ENCODE assay signal across 8 mouse cellular contexts in genomic region chr9:63109782-63110087, GRCm38 (mm10). TPM values are rescaled to one million over a fixed set of nuclear protein-coding genes. Genes with fewer than 3 reads are reported as not detected.
A peak's percentile ranks its signal among the peaks of the same experiment; 100 is the strongest.
DNase-seq lines count a peak whose midpoint lies in the region; ATAC-seq and TF ChIP-seq lines count a peak whose summit lies in the region.

No protein-coding gene starts in this region.

- H3K36me3 ChIP-seq in embryonic facial prominence, embryonic 12.5 days, result no peaks in the 10 kb centered on the region
- H3K36me3 ChIP-seq in intestine, postnatal 0 days (ENCODE audit: control insufficient read depth, insufficient read depth), result no peaks in the 10 kb centered on the region

- H3K27ac ChIP-seq in embryonic facial prominence, embryonic 12.5 days, result peak overlapping the region; percentile 95
- H3K27ac ChIP-seq in intestine, postnatal 0 days (ENCODE audit: low read depth, low read length), result peak overlapping the region; percentile 88; the same call in 1 of the 2 replicates

- H3K9ac ChIP-seq in embryonic facial prominence, embryonic 12.5 days, result no peak overlapping the region
- H3K9ac ChIP-seq in intestine, postnatal 0 days (ENCODE audit: low read depth, low read length), result no peak overlapping the region

- H3K9me3 ChIP-seq in embryonic facial prominence, embryonic 12.5 days, result no peaks in the 10 kb centered on the region
- no peaks in the 10 kb centered on the region for H3K9me3 ChIP-seq in intestine, postnatal 0 days (ENCODE audit: control insufficient read depth)

- H3K4me3 ChIP-seq in embryonic facial prominence, embryonic 12.5 days, result no peak overlapping the region
- H3K4me3 ChIP-seq in intestine, postnatal 0 days (ENCODE audit: low read depth, low read length), result peak overlapping the region; percentile 55

- H3K4me1 ChIP-seq in embryonic facial prominence, embryonic 12.5 days, result peaks cover 19% of the 10 kb centered on the region
- peaks cover 4% of the 10 kb centered on the region; the same call in 1 of the 2 replicates for H3K4me1 ChIP-seq in intestine, postnatal 0 days (replicated peaks; ENCODE audit: control insufficient read depth, insufficient read depth, low read length)

- no peaks in the 10 kb centered on the region for H3K27me3 ChIP-seq in embryonic facial prominence, embryonic 12.5 days
- H3K27me3 ChIP-seq in intestine, postnatal 0 days (replicated peaks; ENCODE audit: control insufficient read depth, insufficient read depth, low read length), result no peaks in the 10 kb centered on the region

- peak; percentile 38 for DNase-seq in NIH3T3 (ENCODE audit: low read depth)
- DNase-seq in lung, postnatal 14 days, result peak; percentile 68
- DNase-seq in urinary bladder, adult 2 months (ENCODE audit: low spot score), result no peak
- DNase-seq in adrenal gland, postnatal 10 days, result no peak
- DNase-seq in right cerebral cortex, postnatal 25 days, result no peak

- H3K4me2 ChIP-seq in embryonic facial prominence, embryonic 12.5 days (replicated peaks), result peak overlapping the region; percentile 70
- peak overlapping the region; percentile 67 for H3K4me2 ChIP-seq in intestine, postnatal 0 days (replicated peaks; ENCODE audit: low read depth)

- TF ChIP-seq CTCF in intestine, postnatal 0 days (IDR thresholded peaks at IDR 0.05; ENCODE audit: low read depth), result no peak

- ATAC-seq in embryonic facial prominence, embryonic 12.5 days (ENCODE audit: insufficient number of reproducible peaks, insufficient read depth, low FRiP score, low TSS enrichment), result no peak
- ATAC-seq in intestine, postnatal 0 days, result peak; percentile 5; the same call in 1 of the 2 replicates
- no peak for ATAC-seq in CD4-positive, CD25-positive, alpha-beta regulatory T cell, adult 4 months

- 25% methylated on average over 2 of the region's 2 CpGs for WGBS in embryonic facial prominence, embryonic 12.5 days
- 13% methylated on average over 2 of the region's 2 CpGs for WGBS in intestine, postnatal 0 days

RNA-seq across cellular contexts. Expression of gene Skor1, which starts 39.0 kb away (rescaled TPM):
- polyA plus RNA-seq in embryonic facial prominence, embryonic 12.5 days (2016; fragmentation: Nextera tagmentation; extraction: Ambion mirVana), result 0.24 and 0.35 TPM in 2 replicates
- not detected in 2 replicates for polyA plus RNA-seq in intestine, postnatal 0 days (2015; fragmentation: Nextera tagmentation; extraction: Ambion mirVana)
- 0.06 and 0.07 TPM in 2 replicates for polyA plus RNA-seq in urinary bladder, adult 2 months (2012; rRNA removed)
- polyA plus RNA-seq in CD4-positive, CD25-positive, alpha-beta regulatory T cell, adult 4 months (2017; shearing (Covaris generic)), result not detected
- total RNA-seq in adrenal gland, postnatal 10 days (2021), result under 1 TPM; 0.09 to 0.18 TPM

Comparison
In these comparisons a context has a peak if more than half of its experiments do, and no peak if none do; other contexts are left out.
1. DNase-seq: peak in NIH3T3 (single experiment) and lung, postnatal 14 days (single experiment); none in urinary bladder, adult 2 months (single experiment), adrenal gland, postnatal 10 days (single experiment) and right cerebral cortex, postnatal 25 days (single experiment).